Mouse (Mus musculus) embryonic facial prominence, embryonic 11.5 days (tissue): ENCODE measurements at regions not wholly inside any gene's neighbourhood (a gene's known extent, or its start where the extent isn't known, plus 50 kb on each side); places are given as distances from the start of the nearest gene placed in this dataset.

Source experiments
- ATAC-seq: fragments of 200-750 bp; cut with Nextera tagmentation; replicated peaks from 2 replicates; pipeline ENCODE4 v1.8.0; 2017; ENCODE audit warnings: low read depth; ENCODE audit not compliant: insufficient number of reproducible peaks, low FRiP score, low TSS enrichment
- DNase-seq: peaks from one replicate; pipeline ENCODE4 v3.0.0-alpha.2; 2015; ENCODE audit warnings: low spot score
- H3K27ac ChIP-seq: fragments of 300-500 bp; sonication (generic); replicated peaks from 2 replicates; pipeline ENCODE4 v1.5.1; 2014; ENCODE audit warnings: mild to moderate bottlenecking, low read depth, low read length, control low read depth
- H3K27me3 ChIP-seq: fragments of 300-500 bp; sonication (generic); 2 replicates; pipeline ENCODE4 v1.6.1; 2014; ENCODE audit warnings: mild to moderate bottlenecking, low read length, moderate library complexity, mixed read lengths; ENCODE audit not compliant: control insufficient read depth, insufficient read depth
- H3K36me3 ChIP-seq: fragments of 300-500 bp; sonication (generic); replicated peaks from 2 replicates; pipeline ENCODE4 v1.6.1; 2014; ENCODE audit warnings: low read depth, mild to moderate bottlenecking, low read length, moderate library complexity, mixed read lengths; ENCODE audit not compliant: control insufficient read depth, insufficient read depth
- H3K4me1 ChIP-seq: fragments of 300-500 bp; sonication (generic); 2 replicates; pipeline ENCODE4 v1.6.1; 2014; ENCODE audit warnings: low read length, mixed read lengths; ENCODE audit not compliant: control insufficient read depth, insufficient read depth
- H3K4me2 ChIP-seq: fragments of 300-500 bp; sonication (generic); 2 replicates; pipeline ENCODE4 v1.6.1; 2014; ENCODE audit warnings: low read depth, mild to moderate bottlenecking, control low read depth, low read length, moderate library complexity
- H3K4me3 ChIP-seq: fragments of 300-500 bp; sonication (generic); 2 replicates; pipeline ENCODE4 v1.5.1; 2014; ENCODE audit warnings: low read depth, low read length, control low read depth
- H3K9ac ChIP-seq: fragments of 300-500 bp; sonication (generic); replicated peaks from 2 replicates; pipeline ENCODE4 v1.6.1; 2014; ENCODE audit warnings: mild to moderate bottlenecking, control low read depth, low read length
- H3K9me3 ChIP-seq: fragments of 300-500 bp; sonication (generic); replicated peaks from 2 replicates; pipeline ENCODE4 v1.6.1; 2016; ENCODE audit warnings: mild to moderate bottlenecking, low read length, inconsistent platforms, mixed read lengths; ENCODE audit not compliant: control insufficient read depth
- WGBS: fragments of 180-500 bp; shearing (Covaris S2); extraction: QIAGEN DNeasy Blood & Tissue Kit; methylation state at CpG from one replicate; pipeline ENCODE4 v1.1.7; 2014; 5-methylcytosine and 5-hydroxymethylcytosine counted together

- DNase-seq = no peak
- ATAC-seq = no peak
- Histone ChIP-seq H3K4me1 (no peaks in the 10 kb centered on the region), H3K9ac (no peak overlapping the region), H3K36me3 (no peaks in the 10 kb centered on the region), H3K9me3 (no peaks in the 10 kb centered on the region), H3K27me3 (no peaks in the 10 kb centered on the region), H3K27ac (no peak overlapping the region), H3K4me2 (no peak overlapping the region), H3K4me3 (no peak overlapping the region)
- WGBS = 87% methylated on average over 4 of the region's 4 CpGs
These were observed 60.1 kb downstream of the H2al2a start for GRCm38 (mm10) chr2:17936527-17937139.

- H3K27ac ChIP-seq = no peak overlapping the region
- H3K4me2 ChIP-seq = no peak overlapping the region
- H3K27me3 ChIP-seq = no peaks in the 10 kb centered on the region
- WGBS = 93% methylated on average over 12 of the region's 12 CpGs
- H3K4me1 ChIP-seq = no peaks in the 10 kb centered on the region
- H3K4me3 ChIP-seq = no peak overlapping the region
- DNase-seq (no peak), ATAC-seq (no peak)
- no peak overlapping the region for H3K9ac ChIP-seq
- H3K9me3 ChIP-seq = no peaks in the 10 kb centered on the region
- H3K36me3 ChIP-seq = no peaks in the 10 kb centered on the region
These were observed 60.8 kb downstream of the H2al2a start for GRCm38 (mm10) chr2:17935916-17936315.

- H3K9me3 ChIP-seq = no peaks in the 10 kb centered on the region
These were observed 61.3 kb downstream of the H2al2a start for GRCm38 (mm10) chr2:17935466-17935865.

GRCm38 (mm10) chr2:17934610-17935009, 62.1 kb downstream of the H2al2a start:
- no peak overlapping the region for H3K4me2 ChIP-seq
- H3K27me3 ChIP-seq = no peaks in the 10 kb centered on the region
- WGBS = 98% methylated on average over 10 of the region's 10 CpGs
- ATAC-seq = no peak
- H3K36me3 ChIP-seq = no peaks in the 10 kb centered on the region
- no peak overlapping the region for H3K27ac ChIP-seq
- no peaks in the 10 kb centered on the region for H3K4me1 ChIP-seq
- no peak overlapping the region for H3K9ac ChIP-seq
- no peak overlapping the region for H3K4me3 ChIP-seq
- no peaks in the 10 kb centered on the region for H3K9me3 ChIP-seq
- no peak for DNase-seq

More at GRCm38 (mm10) chr2:17935466-17935865, 61.3 kb downstream of the H2al2a start:
- WGBS = 93% methylated on average over 6 of the region's 6 CpGs
- Histone ChIP-seq H3K4me3 (no peak overlapping the region), H3K4me1 (no peaks in the 10 kb centered on the region), H3K27me3 (no peaks in the 10 kb centered on the region), H3K4me2 (no peak overlapping the region), H3K36me3 (no peaks in the 10 kb centered on the region), H3K9ac (no peak overlapping the region), H3K27ac (no peak overlapping the region)
- ATAC-seq = no peak
- no peak for DNase-seq

- H3K4me1 ChIP-seq = no peaks in the 10 kb centered on the region
- DNase-seq (no peak), ATAC-seq (peak; percentile 65; the same call in 1 of the 2 replicates)
- H3K27ac ChIP-seq = no peak overlapping the region
- H3K9ac ChIP-seq = no peak overlapping the region
- no peak overlapping the region for H3K4me3 ChIP-seq
- H3K27me3 ChIP-seq = no peaks in the 10 kb centered on the region
- 34% methylated on average over 15 of the region's 15 CpGs for WGBS
- H3K36me3 ChIP-seq = no peaks in the 10 kb centered on the region
- no peaks in the 10 kb centered on the region for H3K9me3 ChIP-seq
- H3K4me2 ChIP-seq = no peak overlapping the region
These were observed 63.6 kb downstream of the H2al2a start for GRCm38 (mm10) chr2:17932932-17933790.

GRCm38 (mm10) chr2:17932426-17932931, 64.3 kb downstream of the H2al2a start:
- Histone ChIP-seq H3K4me1 (no peaks in the 10 kb centered on the region), H3K9ac (no peak overlapping the region), H3K27me3 (no peaks in the 10 kb centered on the region), H3K36me3 (no peaks in the 10 kb centered on the region), H3K9me3 (no peaks in the 10 kb centered on the region), H3K27ac (no peak overlapping the region), H3K4me2 (no peak overlapping the region), H3K4me3 (no peak overlapping the region)
- WGBS = 33% methylated on average over 16 of the region's 16 CpGs
- peak; percentile 78 for ATAC-seq
- DNase-seq = peak; percentile 53

- no peaks in the 10 kb centered on the region for H3K9me3 ChIP-seq
- WGBS = 88% methylated on average over 5 of the region's 5 CpGs
- H3K4me1 ChIP-seq = no peaks in the 10 kb centered on the region
- no peaks in the 10 kb centered on the region for H3K36me3 ChIP-seq
- no peak overlapping the region for H3K4me3 ChIP-seq
- no peaks in the 10 kb centered on the region for H3K27me3 ChIP-seq
- H3K27ac ChIP-seq = no peak overlapping the region
- DNase-seq (no peak), ATAC-seq (no peak)
- no peak overlapping the region for H3K4me2 ChIP-seq
- no peak overlapping the region for H3K9ac ChIP-seq
These were observed 64.9 kb downstream of the H2al2a start for GRCm38 (mm10) chr2:17931881-17932280.
